12 mouse cellular contexts compared by ENCODE assay signal in genomic region chr3:98084870-98085269, GRCm38 (mm10).
DNase-seq lines count a peak whose midpoint lies in the region; ATAC-seq and TF ChIP-seq lines count a peak whose summit lies in the region.
"Had no signal": no experiment of that assay in that cellular context is flagged by ENCODE, and none has a peak within 500 bp of the region (broad histone marks: within the 10 kb centered on the region; RNA-seq: fewer than 3 reads in every experiment).

No protein-coding gene starts in this region.

- H3K36me3 ChIP-seq in heart, embryonic 15.5 days, result peaks cover 11% of the 10 kb centered on the region
- H3K36me3 ChIP-seq in liver, adult 2 months (ENCODE audit: control insufficient read depth, insufficient read depth, low read length), result no peaks in the 10 kb centered on the region
- peaks cover 22% of the 10 kb centered on the region for H3K36me3 ChIP-seq in liver, postnatal 0 days (replicated peaks; ENCODE audit: insufficient read depth, low read length)
- H3K36me3 ChIP-seq in limb, embryonic 10.5 days, result peaks cover 57% of the 10 kb centered on the region
- H3K36me3 ChIP-seq in neural tube, embryonic 15.5 days, result no peaks in the 10 kb centered on the region

- TF ChIP-seq EP300 in liver, postnatal 0 days (IDR thresholded peaks at IDR 0.05; ENCODE audit: low read depth), result no peak

- H3K9me3 ChIP-seq in heart, embryonic 15.5 days (replicated peaks), result no peaks in the 10 kb centered on the region
- no peaks in the 10 kb centered on the region for H3K9me3 ChIP-seq in liver, postnatal 0 days (ENCODE audit: low read length)
- H3K9me3 ChIP-seq in limb, embryonic 10.5 days (replicated peaks), result no peaks in the 10 kb centered on the region
- no peaks in the 10 kb centered on the region for H3K9me3 ChIP-seq in neural tube, embryonic 15.5 days (replicated peaks)
- H3K9me3 ChIP-seq: megakaryocyte, embryonic 14.5 days had no signal

- no peak for TF ChIP-seq POLR2A in liver, adult 2 months (IDR thresholded peaks at IDR 0.05; ENCODE audit: extremely low read depth, insufficient read depth, low read length)

- H3K27me3 ChIP-seq in heart, embryonic 15.5 days, result no peaks in the 10 kb centered on the region
- H3K27me3 ChIP-seq in liver, adult 2 months (ENCODE audit: control insufficient read depth, insufficient read depth, low read length), result no peaks in the 10 kb centered on the region
- H3K27me3 ChIP-seq in liver, postnatal 0 days (ENCODE audit: insufficient read depth, low read length), result no peaks in the 10 kb centered on the region
- H3K27me3 ChIP-seq in limb, embryonic 10.5 days (ENCODE audit: low read depth, poor library complexity, severe bottlenecking), result no peaks in the 10 kb centered on the region
- H3K27me3 ChIP-seq in neural tube, embryonic 15.5 days (replicated peaks), result no peaks in the 10 kb centered on the region
- H3K27me3 ChIP-seq: megakaryocyte, embryonic 14.5 days had no signal

- H3K4me1 ChIP-seq in heart, embryonic 15.5 days (replicated peaks), result peaks cover 27% of the 10 kb centered on the region
- H3K4me1 ChIP-seq in liver, adult 2 months (ENCODE audit: control insufficient read depth, insufficient read depth, low read length), result peaks cover 31% of the 10 kb centered on the region
- H3K4me1 ChIP-seq in liver, postnatal 0 days (ENCODE audit: insufficient read depth), result peaks cover 47% of the 10 kb centered on the region
- H3K4me1 ChIP-seq in limb, embryonic 10.5 days, result peaks cover 71% of the 10 kb centered on the region
- peaks cover 41% of the 10 kb centered on the region for H3K4me1 ChIP-seq in neural tube, embryonic 15.5 days

- no peak overlapping the region for H3K9ac ChIP-seq in heart, embryonic 15.5 days
- no peak overlapping the region for H3K9ac ChIP-seq in liver, adult 2 months (ENCODE audit: low read depth, low read length)
- no peak overlapping the region for H3K9ac ChIP-seq in liver, postnatal 0 days (replicated peaks)
- H3K9ac ChIP-seq in neural tube, embryonic 15.5 days (replicated peaks), result no peak overlapping the region

- TF ChIP-seq CTCF in liver, adult 2 months (IDR thresholded peaks at IDR 0.05; ENCODE audit: low read depth, low read length), result no peak
- no peak for TF ChIP-seq CTCF in liver, postnatal 0 days (IDR thresholded peaks at IDR 0.05; ENCODE audit: low read depth)

- WGBS in heart, embryonic 15.5 days, result 79% methylated on average over 13 of the region's 13 CpGs
- 64% methylated on average over 13 of the region's 13 CpGs for WGBS in liver, adult 2 months
- WGBS in liver, postnatal 0 days (ENCODE audit: insufficient replicate concordance), result 77% methylated on average over 13 of the region's 13 CpGs
- 74% methylated on average over 13 of the region's 13 CpGs for WGBS in limb, embryonic 10.5 days
- WGBS in neural tube, embryonic 15.5 days, result 55% methylated on average over 13 of the region's 13 CpGs

- peaks cover 14% of the 10 kb centered on the region for H3K79me2 ChIP-seq in liver, adult 2 months (ENCODE audit: control insufficient read depth, insufficient read depth, low read length)

- DNase-seq in heart, adult 11 months, result no peak
- no peak for DNase-seq in liver, adult 2 months (ENCODE audit: extremely low read depth, low read depth, low spot score)
- no peak for DNase-seq in liver, postnatal 0 days
- DNase-seq in limb, embryonic 10.5 days (ENCODE audit: low spot score), result peak; percentile 55
- no peak for DNase-seq in right cerebral cortex, postnatal 25 days
- DNase-seq: adrenal gland, postnatal 36 days; cerebellum, postnatal 36 days; heart, postnatal 4 days; kidney, postnatal 10 days had no signal

- H3K27ac ChIP-seq in heart, embryonic 15.5 days, result 0 out of 2 replicates have a peak overlapping the region, but pooled peaks have one; percentile 68
- peak overlapping the region; percentile 26; the same call in 1 of the 2 replicates for H3K27ac ChIP-seq in liver, adult 2 months (replicated peaks; ENCODE audit: insufficient read depth, low read depth, low read length)
- no peak overlapping the region for H3K27ac ChIP-seq in liver, postnatal 0 days (ENCODE audit: low read depth)
- peak overlapping the region; percentile 81; the same call in 1 of the 2 replicates for H3K27ac ChIP-seq in limb, embryonic 10.5 days
- H3K27ac ChIP-seq in neural tube, embryonic 15.5 days (replicated peaks), result peak overlapping the region; percentile 10; the same call in 1 of the 2 replicates

- no peak for ATAC-seq in heart, embryonic 15.5 days (replicated peaks; ENCODE audit: insufficient number of reproducible peaks, insufficient read depth, low FRiP score, low read depth)
- ATAC-seq in liver, postnatal 0 days, result no peak
- ATAC-seq in neural tube, embryonic 15.5 days (ENCODE audit: low FRiP score), result no peak

- no peak overlapping the region for H3K4me3 ChIP-seq in heart, embryonic 15.5 days
- H3K4me3 ChIP-seq in liver, adult 2 months (ENCODE audit: insufficient read depth, low read depth, low read length), result no peak overlapping the region
- no peak overlapping the region for H3K4me3 ChIP-seq in liver, postnatal 0 days (ENCODE audit: low read depth, low read length)
- H3K4me3 ChIP-seq in limb, embryonic 10.5 days, result no peak overlapping the region
- no peak overlapping the region for H3K4me3 ChIP-seq in neural tube, embryonic 15.5 days (replicated peaks)
- H3K4me3 ChIP-seq: megakaryocyte, embryonic 14.5 days had no signal

- no peak overlapping the region for H3K4me2 ChIP-seq in heart, embryonic 15.5 days
- no peak overlapping the region for H3K4me2 ChIP-seq in liver, postnatal 0 days (ENCODE audit: low read depth, low read length)
- H3K4me2 ChIP-seq in neural tube, embryonic 15.5 days, result no peak overlapping the region
